Mouse (Mus musculus) left cerebral cortex, postnatal 10 days (tissue): Measurements from ENCODE around the gene Tgfb3. TPM values are rescaled to one million over a fixed set of nuclear protein-coding genes. Genes with fewer than 3 reads are reported as not detected.

Experiments used
- DNase-seq, 2 experiments: peaks; one replicate each; pipeline ENCODE4 v3.0.0; 2021 to 2022; ENCODE audit warnings: low spot score in 2 of 2, mixed read lengths in 1 of 2; ENCODE audit errors: extremely low spot score in 1 of 2
- intact Hi-C: fragments of 180-260 bp; cut with DNase I; formaldehyde crosslinking; loops from one replicate; pipeline ENCODE4 v1.15.1; 2025
- total RNA-seq, 2 experiments: library from RNA; stranded (reverse); gene quantifications; 2 replicates each; pipeline ENCODE4 v1.2.3; 2021

The Tgfb3 gene
- total RNA-seq, 2 experiments from 2014 or later: 9.2 to 9.3 TPM

GRCm38 (mm10) chr12:86086550-86086949 is 7.7 kb upstream of the Tgfb3 start:
- intact Hi-C loops: no loop called here
- DNase-seq: peak in 1 of 2 experiments; percentile 58

GRCm38 (mm10) chr12:86085873-86086272 is 7.0 kb upstream of the Tgfb3 start:
- intact Hi-C loops: no loop called here

GRCm38 (mm10) chr12:86082481-86083012 is 3.7 kb upstream of the Tgfb3 start, which contains the start of gene Ift43:
Gene Ift43 (plus strand): TSS chr12:86082541.
- intact Hi-C loops: no loop called here
- peak; percentile 73 to 90 for DNase-seq

More at GRCm38 (mm10) chr12:86085873-86086272, 7.0 kb upstream of the Tgfb3 start:
- DNase-seq: peak in 1 of 2 experiments; percentile 27

GRCm38 (mm10) chr12:86079202-86079667 is 394 bp upstream of the Tgfb3 start:
- intact Hi-C loops: loop anchor here (2.0 to 10.0 kb wide), 4 partner anchors 57 to 334 kb away; partner anchors contain the start of gene Flvcr2
- peak; percentile 88 to 93 for DNase-seq

- no peak for DNase-seq
- intact Hi-C loops: loop anchor here (2.0 to 10.0 kb wide), 4 partner anchors 56 to 333 kb away; partner anchors contain the start of gene Flvcr2
Measured at GRCm38 (mm10) chr12:86078176-86078552, 677 bp downstream of the Tgfb3 start.

GRCm38 (mm10) chr12:86077736-86078135 is 1.1 kb downstream of the Tgfb3 start:
- DNase-seq: no peak
- intact Hi-C loops: loop anchor here (2.0 to 10.0 kb wide), 4 partner anchors 55 to 333 kb away; partner anchors contain the start of gene Flvcr2

- intact Hi-C loops: loop anchor here (5.0 to 10.0 kb wide), 3 partner anchors 55 to 333 kb away; partner anchors contain the start of gene Flvcr2
- peak in 1 of 2 experiments; percentile 50 for DNase-seq
Measured at GRCm38 (mm10) chr12:86077322-86077721, 1.5 kb downstream of the Tgfb3 start.

GRCm38 (mm10) chr12:86076321-86076901 is 2.4 kb downstream of the Tgfb3 start:
- intact Hi-C loops: loop anchor here (5.0 to 10.0 kb wide), 3 partner anchors 54 to 332 kb away; partner anchors contain the start of gene Flvcr2

GRCm38 (mm10) chr12:86075358-86075757 is 3.5 kb downstream of the Tgfb3 start:
- DNase-seq: no peak
- intact Hi-C loops: loop anchor here (5.0 to 10.0 kb wide), 3 partner anchors 53 to 331 kb away; partner anchors contain the start of gene Flvcr2

More at GRCm38 (mm10) chr12:86076321-86076901, 2.4 kb downstream of the Tgfb3 start:
- DNase-seq: peak in 1 of 2 experiments; percentile 64

- intact Hi-C loops: loop anchor here (5.0 to 10.0 kb wide), 3 partner anchors 52 to 330 kb away; partner anchors contain the start of gene Flvcr2
- peak; percentile 25 to 37 for DNase-seq
Measured at GRCm38 (mm10) chr12:86074681-86075080, 4.2 kb downstream of the Tgfb3 start.

- no peak for DNase-seq
- intact Hi-C loops: loop anchor here (10.0 kb wide), 1 partner anchor 327 kb away; the partner anchor contains the start of gene Flvcr2
Measured at GRCm38 (mm10) chr12:86071432-86071831, 7.4 kb downstream of the Tgfb3 start.

GRCm38 (mm10) chr12:86064796-86065195 is 14.0 kb downstream of the Tgfb3 start:
- intact Hi-C loops: no loop called here
- no peak for DNase-seq

- DNase-seq: no peak
- intact Hi-C loops: no loop called here
Measured at GRCm38 (mm10) chr12:86059341-86059740, 19.5 kb downstream of the Tgfb3 start.

GRCm38 (mm10) chr12:86057516-86057915 is 21.3 kb downstream of the Tgfb3 start:
- intact Hi-C loops: no loop called here
- no peak for DNase-seq

- no peak for DNase-seq
- intact Hi-C loops: no loop called here
Measured at GRCm38 (mm10) chr12:86056976-86057375, 21.9 kb downstream of the Tgfb3 start.

- DNase-seq: no peak
- intact Hi-C loops: no loop called here
Measured at GRCm38 (mm10) chr12:86055306-86055705, 23.5 kb downstream of the Tgfb3 start.

GRCm38 (mm10) chr12:86051477-86051876 is 27.4 kb downstream of the Tgfb3 start:
- DNase-seq: no peak
- intact Hi-C loops: no loop called here

- intact Hi-C loops: no loop called here
- DNase-seq: no peak
Measured at GRCm38 (mm10) chr12:86049813-86050212, 29.0 kb downstream of the Tgfb3 start.

GRCm38 (mm10) chr12:86047376-86047775 is 31.5 kb downstream of the Tgfb3 start:
- intact Hi-C loops: no loop called here
- DNase-seq: no peak

- intact Hi-C loops: no loop called here
- no peak for DNase-seq
Measured at GRCm38 (mm10) chr12:86046776-86047175, 32.1 kb downstream of the Tgfb3 start.
